Mouse (Mus musculus) testis, postnatal 14 days (tissue): Measurements from ENCODE around the gene Ankfn1.

ENCODE experiments used
- DNase-seq: peaks from one replicate; pipeline ENCODE4 v3.0.0; 2021; ENCODE audit warnings: low spot score

Gene Ankfn1

GRCm38 (mm10) chr11:89360895-89361294 lies 416.6 kb downstream of the Ankfn1 start:
- no peak for DNase-seq

- DNase-seq: no peak
Measured at GRCm38 (mm10) chr11:89358546-89358945, 418.9 kb downstream of the Ankfn1 start.

GRCm38 (mm10) chr11:89356479-89356878 lies 421.0 kb downstream of the Ankfn1 start:
- DNase-seq: no peak

- DNase-seq: no peak
Measured at GRCm38 (mm10) chr11:89356018-89356417, 421.4 kb downstream of the Ankfn1 start.

- no peak for DNase-seq
Measured at GRCm38 (mm10) chr11:89340238-89340637, 437.2 kb downstream of the Ankfn1 start.
